Mouse (Mus musculus): Measurements from ENCODE around the gene Serpina6. TPM values are rescaled to one million over a fixed set of nuclear protein-coding genes. Genes with fewer than 3 reads are reported as not detected.
"Not testable (repeated sequence)": the region's sequence is repeated elsewhere in the genome, so short reads cannot be mapped to it uniquely, and the experiment has no call there.

The Serpina6 gene
- polyA plus RNA-seq, 1 experiment from 2014 or later = not detected

DNA sequence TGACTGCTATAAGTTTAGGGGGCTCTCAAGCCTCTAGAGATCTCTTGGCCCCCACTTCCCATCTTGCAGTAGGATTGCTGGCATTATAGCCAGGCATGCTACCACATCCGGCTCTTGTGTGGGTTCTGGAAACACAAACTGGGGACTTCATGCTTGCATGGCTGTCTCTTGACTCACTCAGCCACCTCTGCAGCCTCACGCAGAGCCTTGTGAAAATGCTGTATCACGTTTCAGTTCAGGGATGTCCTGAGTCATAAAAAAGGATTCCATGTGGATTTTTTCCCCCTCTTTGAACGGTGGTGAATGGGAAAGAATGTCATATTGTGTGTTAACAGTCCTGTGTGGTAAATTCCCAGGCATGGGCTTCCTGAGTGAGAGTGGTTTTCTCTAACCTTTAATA is 26.8 kb upstream of the Serpina6 start:
- Histone ChIP-seq H3K27ac (ENCODE audit: low read length) (no peak overlapping the region), H3K4me1 (ENCODE audit: control insufficient read depth, insufficient read depth, low read length) (no peaks in the 10 kb centered on the region), H3K4me3 (ENCODE audit: low read depth, low read length) (no peak overlapping the region), H3K4me2 (ENCODE audit: low read length) (no peak overlapping the region), H3K9ac (ENCODE audit: low read depth, low read length) (no peak overlapping the region), H3K9me3 (replicated peaks; ENCODE audit: control insufficient read depth, low read length, poor library complexity, severe bottlenecking) (no peaks in the 10 kb centered on the region), H3K36me3 (ENCODE audit: control insufficient read depth, insufficient read depth, low read length) (no peaks in the 10 kb centered on the region), H3K27me3 (ENCODE audit: control insufficient read depth, insufficient read depth, low read depth, low read length) (no peaks in the 10 kb centered on the region)
- 75% methylated on average over 4 of the region's 4 CpGs for WGBS
- ATAC-seq = no peak

DNA sequence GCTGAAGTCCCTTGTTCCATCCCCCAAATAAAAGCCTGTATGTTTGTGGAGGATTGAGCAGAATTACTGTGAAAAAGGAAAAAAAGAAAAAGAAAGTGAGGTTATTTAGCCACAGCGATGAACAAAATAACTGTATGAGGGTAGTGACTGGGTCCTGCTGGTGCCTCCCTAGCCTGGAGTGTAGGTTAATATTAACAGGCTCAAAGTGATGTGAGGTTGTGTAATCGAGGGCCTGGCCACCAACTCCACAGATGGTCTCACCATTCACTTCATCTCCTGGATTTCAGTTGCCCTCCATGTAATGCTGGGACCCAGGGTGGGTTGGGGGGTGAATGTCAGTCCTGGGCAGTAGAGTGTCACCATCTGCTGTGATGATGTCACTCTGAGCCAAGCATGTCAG is 24.7 kb upstream of the Serpina6 start:
- WGBS = 80% methylated on average over 2 of the region's 2 CpGs
- no peak for ATAC-seq

DNA sequence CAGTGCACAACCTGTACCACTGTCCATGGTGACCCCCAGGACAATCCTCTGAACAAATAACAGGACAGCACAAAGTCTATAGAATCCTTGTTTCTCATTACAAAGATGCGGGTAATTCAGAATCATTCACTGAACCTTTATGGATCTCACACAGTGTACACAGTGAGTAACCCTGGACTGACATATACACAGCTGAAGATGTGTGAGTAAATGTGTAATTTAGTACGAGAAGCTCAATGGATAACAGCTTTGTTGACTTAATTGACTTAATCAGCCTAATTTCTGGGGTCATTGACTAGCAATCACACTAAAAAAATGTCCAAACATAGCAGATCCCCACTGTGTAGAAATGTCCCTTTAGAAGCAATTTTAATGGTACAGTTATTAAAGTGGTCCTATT is 24.2 kb upstream of the Serpina6 start:
- 75% methylated on average over 2 of the region's 2 CpGs for WGBS
- no peaks in the 10 kb centered on the region for H3K9me3 ChIP-seq (replicated peaks; ENCODE audit: control insufficient read depth, low read length, poor library complexity, severe bottlenecking)
- H3K36me3 ChIP-seq (ENCODE audit: control insufficient read depth, insufficient read depth, low read length) = no peaks in the 10 kb centered on the region
- no peak overlapping the region for H3K27ac ChIP-seq (ENCODE audit: low read length)
- H3K9ac ChIP-seq (ENCODE audit: low read depth, low read length) = no peak overlapping the region
- no peak overlapping the region for H3K4me3 ChIP-seq (ENCODE audit: low read depth, low read length)
- H3K27me3 ChIP-seq (ENCODE audit: control insufficient read depth, insufficient read depth, low read depth, low read length) = no peaks in the 10 kb centered on the region
- no peaks in the 10 kb centered on the region for H3K4me1 ChIP-seq (ENCODE audit: control insufficient read depth, insufficient read depth, low read length)
- no peak for ATAC-seq
- H3K4me2 ChIP-seq (ENCODE audit: low read length) = no peak overlapping the region

More for the DNA sequence above, 24.7 kb upstream of the Serpina6 start:
- Histone ChIP-seq H3K27ac (ENCODE audit: low read length) (no peak overlapping the region), H3K27me3 (ENCODE audit: control insufficient read depth, insufficient read depth, low read depth, low read length) (no peaks in the 10 kb centered on the region), H3K9ac (ENCODE audit: low read depth, low read length) (no peak overlapping the region), H3K4me3 (ENCODE audit: low read depth, low read length) (no peak overlapping the region), H3K9me3 (replicated peaks; ENCODE audit: control insufficient read depth, low read length, poor library complexity, severe bottlenecking) (no peaks in the 10 kb centered on the region), H3K4me1 (ENCODE audit: control insufficient read depth, insufficient read depth, low read length) (no peaks in the 10 kb centered on the region), H3K36me3 (ENCODE audit: control insufficient read depth, insufficient read depth, low read length) (no peaks in the 10 kb centered on the region), H3K4me2 (ENCODE audit: low read length) (no peak overlapping the region)

GRCm38 (mm10) chr12:103679853-103680252 is 22.8 kb upstream of the Serpina6 start:
- not testable (repeated sequence) for H3K9ac ChIP-seq (ENCODE audit: low read depth, low read length); H3K9me3 ChIP-seq (replicated peaks; ENCODE audit: control insufficient read depth, low read length, poor library complexity, severe bottlenecking); H3K27ac ChIP-seq (ENCODE audit: low read length); H3K36me3 ChIP-seq (ENCODE audit: control insufficient read depth, insufficient read depth, low read length); H3K4me2 ChIP-seq (ENCODE audit: low read length); H3K4me3 ChIP-seq (ENCODE audit: low read depth, low read length); ATAC-seq; H3K4me1 ChIP-seq (ENCODE audit: control insufficient read depth, insufficient read depth, low read length); H3K27me3 ChIP-seq (ENCODE audit: control insufficient read depth, insufficient read depth, low read depth, low read length)
- 95% methylated on average over 1 of the region's 1 CpGs for WGBS

- Histone ChIP-seq H3K9ac (ENCODE audit: low read depth, low read length) (no peak within 1 kb of the TSS), H3K36me3 (ENCODE audit: control insufficient read depth, insufficient read depth, low read length) (no peaks in the 10 kb centered on the region), H3K9me3 (replicated peaks; ENCODE audit: control insufficient read depth, low read length, poor library complexity, severe bottlenecking) (no peaks in the 10 kb centered on the region), H3K27me3 (ENCODE audit: control insufficient read depth, insufficient read depth, low read depth, low read length) (no peaks in the 10 kb centered on the region), H3K4me2 (ENCODE audit: low read length) (no peak within 1 kb of the TSS), H3K4me3 (ENCODE audit: low read depth, low read length) (no peak within 1 kb of the TSS), H3K27ac (ENCODE audit: low read length) (no peak within 1 kb of the TSS), H3K4me1 (ENCODE audit: control insufficient read depth, insufficient read depth, low read length) (no peaks in the 10 kb centered on the region)
- ATAC-seq = no peak
- WGBS = 100% methylated on average over 1 of the region's 1 CpGs
Observed at GRCm38 (mm10) chr12:103676039-103676438, 19.0 kb upstream of the Serpina6 start, which contains the start of gene Serpina16. Gene Serpina16, minus strand, starts transcription at chr12:103676139.

DNA sequence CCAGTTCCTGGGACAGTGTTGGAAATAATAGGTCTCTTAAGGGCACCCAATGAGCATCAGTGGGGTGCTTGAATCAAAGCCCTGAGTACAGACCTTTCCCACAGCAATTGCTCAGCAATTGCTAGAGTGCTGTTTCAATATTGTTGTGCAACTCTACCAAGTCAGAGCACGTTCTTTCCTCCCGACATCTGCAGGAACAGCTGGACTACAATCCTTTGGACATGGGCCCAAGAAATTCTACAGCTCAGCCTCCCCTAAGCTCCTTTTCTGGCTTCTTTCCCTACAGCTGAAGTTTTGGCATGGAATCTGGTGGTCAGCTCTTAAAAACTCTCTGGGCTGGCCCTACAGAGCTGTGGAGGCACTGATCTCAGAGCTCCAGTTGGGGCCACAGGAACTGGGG is 16.2 kb upstream of the Serpina6 start:
- Histone ChIP-seq H3K9me3 (replicated peaks; ENCODE audit: control insufficient read depth, low read length, poor library complexity, severe bottlenecking) (no peaks in the 10 kb centered on the region), H3K4me3 (ENCODE audit: low read depth, low read length) (no peak overlapping the region), H3K4me1 (ENCODE audit: control insufficient read depth, insufficient read depth, low read length) (no peaks in the 10 kb centered on the region), H3K9ac (ENCODE audit: low read depth, low read length) (no peak overlapping the region), H3K4me2 (ENCODE audit: low read length) (no peak overlapping the region), H3K27ac (ENCODE audit: low read length) (no peak overlapping the region), H3K27me3 (ENCODE audit: control insufficient read depth, insufficient read depth, low read depth, low read length) (no peaks in the 10 kb centered on the region), H3K36me3 (ENCODE audit: control insufficient read depth, insufficient read depth, low read length) (no peaks in the 10 kb centered on the region)
- WGBS = 79% methylated on average over 2 of the region's 2 CpGs
- no peak for ATAC-seq

GRCm38 (mm10) chr12:103671483-103671882 is 14.5 kb upstream of the Serpina6 start:
- no peaks in the 10 kb centered on the region for H3K36me3 ChIP-seq (ENCODE audit: control insufficient read depth, insufficient read depth, low read length)
- no peak overlapping the region for H3K27ac ChIP-seq (ENCODE audit: low read length)

DNA sequence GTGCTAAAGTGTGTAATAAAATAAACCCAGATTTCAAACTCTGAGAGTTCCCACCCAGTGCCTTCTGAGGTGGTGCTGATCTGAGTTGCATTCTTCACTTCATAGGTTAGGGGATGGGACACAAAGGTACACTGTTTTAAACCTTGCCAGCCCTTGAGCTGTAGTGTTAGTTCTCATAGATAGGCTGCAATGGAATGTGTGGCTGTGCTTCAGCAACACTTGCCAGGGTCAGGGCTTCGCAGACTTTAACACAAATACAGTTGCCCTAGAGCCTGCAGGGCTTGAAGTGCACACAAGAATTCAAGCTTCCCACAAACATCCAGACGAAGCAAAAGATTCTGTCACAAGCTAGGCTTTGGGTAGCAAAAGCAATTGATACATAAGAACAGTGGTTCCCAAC is 14.0 kb upstream of the Serpina6 start:
- WGBS = 63% methylated on average over 2 of the region's 2 CpGs
- H3K9ac ChIP-seq (ENCODE audit: low read depth, low read length) = no peak overlapping the region
- no peaks in the 10 kb centered on the region for H3K36me3 ChIP-seq (ENCODE audit: control insufficient read depth, insufficient read depth, low read length)
- H3K27me3 ChIP-seq (ENCODE audit: control insufficient read depth, insufficient read depth, low read depth, low read length) = no peaks in the 10 kb centered on the region
- H3K9me3 ChIP-seq (replicated peaks; ENCODE audit: control insufficient read depth, low read length, poor library complexity, severe bottlenecking) = no peaks in the 10 kb centered on the region; the same call in 1 of the 2 replicates
- ATAC-seq = no peak
- no peak overlapping the region for H3K4me2 ChIP-seq (ENCODE audit: low read length)
- no peak overlapping the region for H3K4me3 ChIP-seq (ENCODE audit: low read depth, low read length)
- no peak overlapping the region for H3K27ac ChIP-seq (ENCODE audit: low read length)
- no peaks in the 10 kb centered on the region for H3K4me1 ChIP-seq (ENCODE audit: control insufficient read depth, insufficient read depth, low read length)

More at GRCm38 (mm10) chr12:103671483-103671882, 14.5 kb upstream of the Serpina6 start:
- H3K4me2 ChIP-seq (ENCODE audit: low read length) = no peak overlapping the region
- H3K27me3 ChIP-seq (ENCODE audit: control insufficient read depth, insufficient read depth, low read depth, low read length) = no peaks in the 10 kb centered on the region
- no peak overlapping the region for H3K4me3 ChIP-seq (ENCODE audit: low read depth, low read length)
- WGBS = 79% methylated on average over 3 of the region's 3 CpGs
- ATAC-seq = no peak
- H3K4me1 ChIP-seq (ENCODE audit: control insufficient read depth, insufficient read depth, low read length) = no peaks in the 10 kb centered on the region
- no peak overlapping the region for H3K9ac ChIP-seq (ENCODE audit: low read depth, low read length)
- H3K9me3 ChIP-seq (replicated peaks; ENCODE audit: control insufficient read depth, low read length, poor library complexity, severe bottlenecking) = no peaks in the 10 kb centered on the region

DNA sequence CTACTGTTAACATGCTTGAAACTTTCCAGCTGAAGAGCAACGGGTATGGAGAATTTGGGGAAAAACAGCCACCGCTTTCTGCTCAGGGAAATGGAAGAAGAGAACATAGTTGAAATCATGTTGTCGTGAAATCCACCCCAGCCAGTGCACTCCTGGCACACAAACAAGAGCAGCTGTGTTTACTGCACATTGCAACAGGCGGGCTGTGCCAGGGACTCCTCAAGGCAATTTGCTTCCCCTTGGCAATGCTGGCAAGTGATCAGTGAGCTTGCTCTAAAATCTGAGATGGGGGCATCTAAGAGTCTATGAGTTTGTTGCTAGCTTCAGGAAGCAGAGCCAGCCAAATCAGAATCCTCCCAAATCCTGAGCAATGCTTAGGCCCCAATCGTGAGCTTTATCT is 13.3 kb upstream of the Serpina6 start:
- Histone ChIP-seq H3K27ac (ENCODE audit: low read length) (no peak overlapping the region), H3K4me3 (ENCODE audit: low read depth, low read length) (no peak overlapping the region), H3K9me3 (replicated peaks; ENCODE audit: control insufficient read depth, low read length, poor library complexity, severe bottlenecking) (no peaks in the 10 kb centered on the region; the same call in 1 of the 2 replicates), H3K9ac (ENCODE audit: low read depth, low read length) (no peak overlapping the region), H3K4me2 (ENCODE audit: low read length) (no peak overlapping the region), H3K27me3 (ENCODE audit: control insufficient read depth, insufficient read depth, low read depth, low read length) (no peaks in the 10 kb centered on the region), H3K36me3 (ENCODE audit: control insufficient read depth, insufficient read depth, low read length) (no peaks in the 10 kb centered on the region), H3K4me1 (ENCODE audit: control insufficient read depth, insufficient read depth, low read length) (no peaks in the 10 kb centered on the region)
- WGBS = 84% methylated on average over 5 of the region's 5 CpGs
- no peak for ATAC-seq

Measured in midbrain, embryonic 16.5 days (tissue).